Mouse (Mus musculus) heart, postnatal 0 days (tissue): Measurements from ENCODE around the gene Dnal1.

Source experiments
- CTCF ChIP-seq: IDR thresholded peaks from 2 replicates; pipeline ENCODE4 v1.5.1; 2016; ENCODE audit warnings: antibody characterized with exemption, control low read depth, low read depth
- EP300 ChIP-seq: IDR thresholded peaks from 2 replicates; pipeline ENCODE4 v1.6.1; 2016; ENCODE audit warnings: antibody characterized with exemption, low read depth

DNA sequence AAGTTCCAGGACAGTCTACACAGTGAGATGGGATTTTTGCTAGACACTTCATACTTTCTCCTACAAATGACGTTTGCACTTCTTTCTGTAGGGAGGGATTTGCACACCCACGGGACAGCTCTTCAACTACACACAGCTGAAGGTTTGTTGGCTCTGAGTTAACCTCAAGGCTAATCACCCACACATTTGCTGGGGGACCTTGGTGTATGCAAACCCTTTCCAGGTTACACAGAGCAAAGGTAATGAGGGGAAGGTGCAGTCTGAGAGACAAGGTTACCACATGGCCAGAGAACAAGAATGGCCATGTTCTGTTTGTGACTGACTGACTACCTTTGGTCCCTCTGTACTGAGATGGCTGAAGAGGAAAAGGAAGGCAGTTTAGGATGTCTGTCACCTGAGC is 30.3 kb upstream of the Dnal1 start:
- TF ChIP-seq CTCF (no peak), EP300 (no peak)
